ENCODE assay signal across 12 mouse cellular contexts in genomic region chr1:86473109-86473760, GRCm38 (mm10). TPM values are rescaled to one million over a fixed set of nuclear protein-coding genes. Genes with fewer than 3 reads are reported as not detected.
DNase-seq lines count a peak whose midpoint lies in the region; ATAC-seq lines count a peak whose summit lies in the region.
"Had no signal": no experiment of that assay in that cellular context is flagged by ENCODE, and none has a peak within 500 bp of the region (broad histone marks: within the 10 kb centered on the region; RNA-seq: fewer than 3 reads in every experiment).

No protein-coding gene starts in this region.

- H3K4me3 ChIP-seq in heart, embryonic 12.5 days = no peak overlapping the region
- no peak overlapping the region for H3K4me3 ChIP-seq in neural tube, embryonic 11.5 days (ENCODE audit: low read depth, low read length)
- no peak overlapping the region for H3K4me3 ChIP-seq in liver, embryonic 12.5 days

- ATAC-seq in heart, embryonic 12.5 days (ENCODE audit: insufficient number of reproducible peaks, low FRiP score) = no peak
- no peak for ATAC-seq in neural tube, embryonic 11.5 days (ENCODE audit: insufficient read depth, low FRiP score, low TSS enrichment)
- no peak for ATAC-seq in liver, embryonic 12.5 days

- no peaks in the 10 kb centered on the region for H3K36me3 ChIP-seq in heart, embryonic 12.5 days
- no peaks in the 10 kb centered on the region for H3K36me3 ChIP-seq in neural tube, embryonic 11.5 days (ENCODE audit: control insufficient read depth, insufficient read depth, low read length)
- no peaks in the 10 kb centered on the region for H3K36me3 ChIP-seq in liver, embryonic 12.5 days

- peak overlapping the region; percentile 99 for H3K27ac ChIP-seq in heart, embryonic 12.5 days (ENCODE audit: poor library complexity, severe bottlenecking)
- no peak overlapping the region for H3K27ac ChIP-seq in neural tube, embryonic 11.5 days (ENCODE audit: low read depth, low read length)
- H3K27ac ChIP-seq in liver, embryonic 12.5 days = peak overlapping the region; percentile 86

- H3K4me1 ChIP-seq in heart, embryonic 12.5 days (replicated peaks) = peaks cover 23% of the 10 kb centered on the region
- peaks cover 6% of the 10 kb centered on the region; the same call in 1 of the 2 replicates for H3K4me1 ChIP-seq in neural tube, embryonic 11.5 days (ENCODE audit: control insufficient read depth, insufficient read depth, low read length)
- H3K4me1 ChIP-seq in liver, embryonic 12.5 days = peaks cover 58% of the 10 kb centered on the region

- 79% methylated on average over 18 of the region's 18 CpGs for WGBS in heart, embryonic 12.5 days
- WGBS in neural tube, embryonic 11.5 days = 95% methylated on average over 18 of the region's 18 CpGs
- 78% methylated on average over 18 of the region's 18 CpGs for WGBS in liver, embryonic 12.5 days (ENCODE audit: insufficient replicate concordance)

- no peak overlapping the region for H3K4me2 ChIP-seq in heart, embryonic 12.5 days
- H3K4me2 ChIP-seq in neural tube, embryonic 11.5 days (ENCODE audit: low read depth) = no peak overlapping the region
- H3K4me2 ChIP-seq in liver, embryonic 12.5 days = peak overlapping the region; percentile 73

- DNase-seq in heart, postnatal 4 days = no peak
- peak; percentile 9 for DNase-seq in neural tube, embryonic 11.5 days (ENCODE audit: low spot score)
- DNase-seq in neural tube, embryonic 10.5 days (ENCODE audit: extremely low spot score, low spot score) = no peak
- no peak for DNase-seq in frontal cortex, postnatal 14 days (ENCODE audit: low spot score in 2 of 2)
- DNase-seq in right cerebral cortex, postnatal 36 days (ENCODE audit: low spot score in 2 of 2) = no peak
- DNase-seq in embryo, embryonic 10.5 days (ENCODE audit: low spot score) = no peak
- DNase-seq: thymus, postnatal 36 days had no signal

- H3K9me3 ChIP-seq in heart, embryonic 12.5 days (replicated peaks) = no peaks in the 10 kb centered on the region
- H3K9me3 ChIP-seq in neural tube, embryonic 11.5 days (ENCODE audit: control insufficient read depth, low read length) = no peaks in the 10 kb centered on the region
- H3K9me3 ChIP-seq in liver, embryonic 12.5 days (replicated peaks) = no peaks in the 10 kb centered on the region

- no peaks in the 10 kb centered on the region for H3K27me3 ChIP-seq in heart, embryonic 12.5 days (replicated peaks)
- no peaks in the 10 kb centered on the region for H3K27me3 ChIP-seq in neural tube, embryonic 11.5 days (ENCODE audit: control insufficient read depth, insufficient read depth, low read length)
- no peaks in the 10 kb centered on the region for H3K27me3 ChIP-seq in liver, embryonic 12.5 days (replicated peaks)

- H3K9ac ChIP-seq in heart, embryonic 12.5 days = peak overlapping the region; percentile 56; the same call in 1 of the 2 replicates
- no peak overlapping the region for H3K9ac ChIP-seq in neural tube, embryonic 11.5 days (ENCODE audit: low read length)
- peak overlapping the region; percentile 68; the same call in 1 of the 2 replicates for H3K9ac ChIP-seq in liver, embryonic 12.5 days

RNA-seq across cellular contexts. Expression of gene Tex44, which starts 47.1 kb away (rescaled TPM):
- polyA plus RNA-seq in heart, embryonic 12.5 days (2016; fragmentation: Nextera tagmentation; extraction: Ambion mirVana) = not detected in 2 replicates
- not detected for total RNA-seq in heart, postnatal 4 days (2021)
- polyA plus RNA-seq in neural tube, embryonic 11.5 days (2014; fragmentation: Nextera tagmentation; extraction: Ambion mirVana) = not detected in 2 replicates
- polyA plus RNA-seq in liver, embryonic 12.5 days (2016; fragmentation: Nextera tagmentation; extraction: Ambion mirVana) = not detected in 2 replicates
- total RNA-seq: adrenal gland, postnatal 4 days; liver, adult 2 months had no signal
- polyA plus RNA-seq: erythroblast, embryonic 14.5 days; liver, adult 2 months had no signal

RNA-seq across cellular contexts. Expression of gene Nmur1, which starts 47.2 kb away (rescaled TPM):
- not detected in 2 replicates for polyA plus RNA-seq in heart, embryonic 12.5 days (2016; fragmentation: Nextera tagmentation; extraction: Ambion mirVana)
- total RNA-seq in heart, postnatal 4 days (2021) = not detected
- 0.35 TPM in 1 of 2 replicates, not detected in the other for polyA plus RNA-seq in neural tube, embryonic 11.5 days (2014; fragmentation: Nextera tagmentation; extraction: Ambion mirVana)
- polyA plus RNA-seq in liver, embryonic 12.5 days (2016; fragmentation: Nextera tagmentation; extraction: Ambion mirVana) = 0.19 TPM in 1 of 2 replicates, not detected in the other
- total RNA-seq: adrenal gland, postnatal 4 days; liver, adult 2 months had no signal
- polyA plus RNA-seq: erythroblast, embryonic 14.5 days; liver, adult 2 months had no signal

RNA-seq across cellular contexts. Expression of gene Ptma, which starts 53.3 kb away (rescaled TPM):
- 1,057 and 1,113 TPM in 2 replicates for polyA plus RNA-seq in heart, embryonic 12.5 days (2016; fragmentation: Nextera tagmentation; extraction: Ambion mirVana)
- 100 to 1,000 TPM; 724 to 726 TPM for total RNA-seq in heart, postnatal 4 days (2021)
- polyA plus RNA-seq in neural tube, embryonic 11.5 days (2014; fragmentation: Nextera tagmentation; extraction: Ambion mirVana) = 2,926 and 3,268 TPM in 2 replicates
- polyA plus RNA-seq in liver, embryonic 12.5 days (2016; fragmentation: Nextera tagmentation; extraction: Ambion mirVana) = 1,639 and 1,657 TPM in 2 replicates
